Mouse (Mus musculus) T-helper 2 cell (primary cell): ENCODE measurements at regions not wholly inside any gene's neighbourhood (a gene's known extent, or its start where the extent isn't known, plus 50 kb on each side); places are given as distances from the start of the nearest gene placed in this dataset.

Source experiments
- in situ Hi-C: fragments of 300-600 bp; cut with MboI, MseI; formaldehyde crosslinking; loops from one replicate; pipeline ENCODE4 v1.15.1; 2025; ENCODE audit warnings: high pct_unique_total_duplicates

- in situ Hi-C loops = no loop called here
These were observed 245.1 kb downstream of the Rps24 start for GRCm38 (mm10) chr14:24731872-24732525.

- in situ Hi-C loops = no loop called here
These were observed 246.4 kb downstream of the Rps24 start for GRCm38 (mm10) chr14:24733326-24733725.

GRCm38 (mm10) chr14:24738869-24739268 is 251.9 kb downstream of the Rps24 start:
- in situ Hi-C loops = no loop called here

- in situ Hi-C loops = no loop called here
These were observed 257.5 kb downstream of the Rps24 start for GRCm38 (mm10) chr14:24744451-24744850.

- in situ Hi-C loops = no loop called here
These were observed 258.8 kb downstream of the Rps24 start for GRCm38 (mm10) chr14:24745730-24746129.

- in situ Hi-C loops = no loop called here
These were observed 260.5 kb downstream of the Rps24 start for GRCm38 (mm10) chr14:24747471-24747795.

GRCm38 (mm10) chr14:24747796-24748496 is 261.0 kb downstream of the Rps24 start:
- in situ Hi-C loops = no loop called here

- in situ Hi-C loops = no loop called here
These were observed 261.6 kb downstream of the Rps24 start for GRCm38 (mm10) chr14:24748497-24748862.

- in situ Hi-C loops = no loop called here
These were observed 262.4 kb downstream of the Rps24 start for GRCm38 (mm10) chr14:24749313-24749712.

GRCm38 (mm10) chr14:24751227-24751626 is 264.3 kb downstream of the Rps24 start:
- in situ Hi-C loops = no loop called here

GRCm38 (mm10) chr14:24754753-24755152 is 267.8 kb downstream of the Rps24 start:
- in situ Hi-C loops = no loop called here

GRCm38 (mm10) chr14:24755426-24756117 is 268.6 kb downstream of the Rps24 start:
- in situ Hi-C loops = no loop called here

- in situ Hi-C loops = no loop called here
These were observed 270.4 kb downstream of the Rps24 start for GRCm38 (mm10) chr14:24757302-24757701.

GRCm38 (mm10) chr14:24757843-24758242 is 270.9 kb downstream of the Rps24 start:
- in situ Hi-C loops = no loop called here

GRCm38 (mm10) chr14:24760926-24761325 is 274.0 kb downstream of the Rps24 start:
- in situ Hi-C loops = no loop called here

GRCm38 (mm10) chr14:24762468-24763274 is 275.7 kb downstream of the Rps24 start:
- in situ Hi-C loops = no loop called here

- in situ Hi-C loops = no loop called here
These were observed 276.4 kb downstream of the Rps24 start for GRCm38 (mm10) chr14:24763275-24763812.

- in situ Hi-C loops = no loop called here
These were observed 276.9 kb downstream of the Rps24 start for GRCm38 (mm10) chr14:24763845-24764244.

GRCm38 (mm10) chr14:24766260-24766659 is 279.3 kb downstream of the Rps24 start:
- in situ Hi-C loops = no loop called here

- in situ Hi-C loops = no loop called here
These were observed 279.8 kb downstream of the Rps24 start for GRCm38 (mm10) chr14:24766690-24767089.

- in situ Hi-C loops = no loop called here
These were observed 280.4 kb downstream of the Rps24 start for GRCm38 (mm10) chr14:24767316-24767715.

- in situ Hi-C loops = no loop called here
These were observed 281.0 kb downstream of the Rps24 start for GRCm38 (mm10) chr14:24767964-24768363.
